Mouse (Mus musculus) embryo, embryonic 11.5 days (tissue): ENCODE results near the gene Med9.

ENCODE experiments used
- DNase-seq: peaks from one replicate; pipeline ENCODE4 v3.0.0-alpha.2; 2012; ENCODE audit warnings: low read depth, low spot score

Med9 gene

GRCm38 (mm10) chr11:59947752-59948400, at the start of gene Med9:
Med9 (plus strand) TSS chr11:59948206.
- peak; percentile 90 for DNase-seq

GRCm38 (mm10) chr11:59899711-59900685, 48.0 kb upstream of the Med9 start:
- DNase-seq: no peak

- no peak for DNase-seq
Observed at GRCm38 (mm10) chr11:59900995-59901394, 47.0 kb upstream of the Med9 start.

GRCm38 (mm10) chr11:59902045-59902726, 45.8 kb upstream of the Med9 start:
- DNase-seq: no peak

- DNase-seq: no peak
Observed at GRCm38 (mm10) chr11:59906521-59907123, 41.4 kb upstream of the Med9 start.

GRCm38 (mm10) chr11:59908446-59908845, 39.6 kb upstream of the Med9 start:
- DNase-seq: no peak

GRCm38 (mm10) chr11:59910586-59910985, 37.4 kb upstream of the Med9 start:
- no peak for DNase-seq

GRCm38 (mm10) chr11:59911523-59911922, 36.5 kb upstream of the Med9 start:
- DNase-seq: no peak

- no peak for DNase-seq
Observed at GRCm38 (mm10) chr11:59913702-59914101, 34.3 kb upstream of the Med9 start.

- no peak for DNase-seq
Observed at GRCm38 (mm10) chr11:59918014-59918413, 30.0 kb upstream of the Med9 start.

- DNase-seq: no peak
Observed at GRCm38 (mm10) chr11:59919401-59919800, 28.6 kb upstream of the Med9 start.

GRCm38 (mm10) chr11:59920331-59920730, 27.7 kb upstream of the Med9 start:
- no peak for DNase-seq

- peak; percentile 17 for DNase-seq
Observed at GRCm38 (mm10) chr11:59921265-59921664, 26.7 kb upstream of the Med9 start.

- DNase-seq: no peak
Observed at GRCm38 (mm10) chr11:59930031-59930430, 18.0 kb upstream of the Med9 start.

GRCm38 (mm10) chr11:59932560-59933337, 15.3 kb upstream of the Med9 start:
- no peak for DNase-seq

GRCm38 (mm10) chr11:59933943-59934342, 14.1 kb upstream of the Med9 start:
- no peak for DNase-seq

- no peak for DNase-seq
Observed at GRCm38 (mm10) chr11:59937023-59937422, 11.0 kb upstream of the Med9 start.

- no peak for DNase-seq
Observed at GRCm38 (mm10) chr11:59937615-59938014, 10.4 kb upstream of the Med9 start.

- DNase-seq: no peak
Observed at GRCm38 (mm10) chr11:59939821-59940220, 8.2 kb upstream of the Med9 start.

GRCm38 (mm10) chr11:59940645-59941044, 7.4 kb upstream of the Med9 start:
- no peak for DNase-seq

- no peak for DNase-seq
Observed at GRCm38 (mm10) chr11:59941391-59941790, 6.6 kb upstream of the Med9 start.
